18 mouse cellular contexts compared by ENCODE assay signal in the genomic region with DNA sequence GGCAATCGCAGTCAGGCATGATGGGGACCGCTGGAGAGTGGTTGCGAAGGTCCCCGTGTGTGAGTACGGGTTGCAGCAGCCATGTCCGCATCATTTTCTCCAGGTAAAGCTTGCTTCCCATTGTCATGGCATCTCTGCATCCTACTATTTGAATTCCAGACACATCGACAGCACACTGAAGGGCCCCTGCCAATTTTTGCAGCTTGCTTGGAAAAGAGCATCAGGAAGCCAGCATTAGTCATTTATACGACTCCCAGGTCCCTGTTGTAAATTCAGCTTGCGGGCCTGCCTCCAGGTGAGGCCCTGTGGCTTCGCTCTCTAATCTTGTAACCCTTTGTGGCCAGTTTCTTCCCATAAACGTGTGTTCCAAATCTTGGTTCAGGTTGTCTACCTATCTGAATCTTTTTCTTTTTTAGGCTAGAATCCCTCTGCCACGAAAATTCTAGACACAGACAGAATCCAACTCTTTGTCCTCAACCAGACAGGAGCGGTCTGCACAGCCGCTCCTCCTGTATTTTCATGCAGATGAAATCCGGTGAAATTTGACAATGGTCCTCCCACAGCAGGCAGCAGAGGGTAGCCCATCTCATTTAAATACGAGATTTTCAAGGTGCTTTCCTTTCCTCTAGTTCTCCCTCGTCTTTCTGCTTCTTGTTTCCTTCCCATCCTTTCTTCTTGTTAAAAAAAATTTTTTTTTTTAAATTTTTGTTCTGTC. TPM values are rescaled to one million over a fixed set of nuclear protein-coding genes. Genes with fewer than 3 reads are reported as not detected.
DNase-seq lines count a peak whose midpoint lies in the region; ATAC-seq and TF ChIP-seq lines count a peak whose summit lies in the region.
"Had no signal": no experiment of that assay in that cellular context is flagged by ENCODE, and none has a peak within 500 bp of the region (broad histone marks: within the 10 kb centered on the region; RNA-seq: fewer than 3 reads in every experiment).

No protein-coding gene starts in this region.

- intact Hi-C loops in left cerebral cortex, postnatal 14 days (cut with DNase I): loop anchor here (10.0 kb wide), 1 partner anchor 198 kb away; a partner anchor contains a TSS

- no peak overlapping the region for H3K4me2 ChIP-seq in forebrain, embryonic 16.5 days (ENCODE audit: low read length)
- peak overlapping the region; percentile 31; the same call in 1 of the 2 replicates for H3K4me2 ChIP-seq in limb, embryonic 13.5 days (replicated peaks)
- H3K4me2 ChIP-seq in neural tube, embryonic 14.5 days (ENCODE audit: low read depth, low read length): peak overlapping the region; percentile 27; the same call in 1 of the 2 replicates
- H3K4me2 ChIP-seq: heart, embryonic 15.5 days had no signal

- no peaks in the 10 kb centered on the region for H3K9me3 ChIP-seq in forebrain, embryonic 16.5 days (ENCODE audit: control insufficient read depth, low read length)
- no peaks in the 10 kb centered on the region for H3K9me3 ChIP-seq in limb, embryonic 13.5 days
- H3K9me3 ChIP-seq in neural tube, embryonic 14.5 days (ENCODE audit: control insufficient read depth, low read length): no peaks in the 10 kb centered on the region
- H3K9me3 ChIP-seq: embryonic facial prominence, embryonic 10.5 days; heart, embryonic 15.5 days had no signal

- ATAC-seq in forebrain, embryonic 16.5 days: peak; percentile 57
- no peak for ATAC-seq in limb, embryonic 13.5 days (ENCODE audit: low FRiP score, low read depth)
- peak; percentile 81 for ATAC-seq in neural tube, embryonic 14.5 days (ENCODE audit: low read depth)

- peak; percentile 15 to 26 for DNase-seq in layer of hippocampus, adult 2 months (ENCODE audit: low spot score in 2 of 2)
- no peak for DNase-seq in layer of hippocampus, postnatal 25 days (ENCODE audit: extremely low spot score in 1 of 2, low spot score in 1 of 2)
- no peak for DNase-seq in left cerebral cortex, postnatal 14 days (ENCODE audit: low spot score in 2 of 2)
- no peak for DNase-seq in left cerebral cortex, adult 8-10 months (ENCODE audit: low spot score in 2 of 2)
- DNase-seq: cerebellum, adult 11-12 months; gastrocnemius, postnatal 36 days; kidney, postnatal 10 days; lung, postnatal 4 days; thymus, postnatal 4 days had no signal

- 21% methylated on average over 17 of the region's 17 CpGs for WGBS in forebrain, embryonic 16.5 days
- WGBS in limb, embryonic 13.5 days: 23% methylated on average over 17 of the region's 17 CpGs
- 10% methylated on average over 17 of the region's 17 CpGs for WGBS in neural tube, embryonic 14.5 days

- 0 out of 2 replicates have a peak, but pooled peaks cover 4% of the 10 kb centered on the region for H3K4me1 ChIP-seq in forebrain, embryonic 16.5 days (replicated peaks; ENCODE audit: control insufficient read depth, insufficient read depth, low read length)
- peaks cover 6% of the 10 kb centered on the region; the same call in 1 of the 2 replicates for H3K4me1 ChIP-seq in limb, embryonic 13.5 days
- H3K4me1 ChIP-seq in neural tube, embryonic 14.5 days (ENCODE audit: control insufficient read depth, insufficient read depth, low read length): no peaks in the 10 kb centered on the region; the same call in 1 of the 2 replicates
- H3K4me1 ChIP-seq: embryonic facial prominence, embryonic 10.5 days; heart, embryonic 15.5 days had no signal

- no peak overlapping the region for H3K9ac ChIP-seq in forebrain, embryonic 16.5 days (replicated peaks; ENCODE audit: low read depth, low read length)
- no peak overlapping the region for H3K9ac ChIP-seq in limb, embryonic 13.5 days
- H3K9ac ChIP-seq in neural tube, embryonic 14.5 days (replicated peaks; ENCODE audit: low read depth, low read length): 0 out of 2 replicates have a peak overlapping the region, but pooled peaks have one; percentile 37
- H3K9ac ChIP-seq: heart, embryonic 15.5 days; liver, embryonic 14.5 days had no signal

- H3K4me3 ChIP-seq in layer of hippocampus, adult 2 months: peak overlapping the region; percentile 15; the same call in 1 of the 2 replicates
- H3K4me3 ChIP-seq in forebrain, embryonic 16.5 days (replicated peaks; ENCODE audit: low read length): no peak overlapping the region
- no peak overlapping the region for H3K4me3 ChIP-seq in limb, embryonic 13.5 days
- H3K4me3 ChIP-seq in neural tube, embryonic 14.5 days (ENCODE audit: low read depth, low read length): no peak overlapping the region
- H3K4me3 ChIP-seq: embryonic facial prominence, embryonic 10.5 days; heart, embryonic 15.5 days had no signal

- TF ChIP-seq CTCF in layer of hippocampus, adult 2 months (conservative IDR thresholded peaks at IDR 0.05): no peak

- H3K27ac ChIP-seq in layer of hippocampus, adult 2 months: no peak overlapping the region
- no peak overlapping the region for H3K27ac ChIP-seq in forebrain, embryonic 16.5 days (ENCODE audit: low read length)
- no peak overlapping the region for H3K27ac ChIP-seq in limb, embryonic 13.5 days
- H3K27ac ChIP-seq in neural tube, embryonic 14.5 days (ENCODE audit: low read depth, low read length): peak overlapping the region; percentile 82
- H3K27ac ChIP-seq: embryonic facial prominence, embryonic 10.5 days; heart, embryonic 15.5 days; liver, embryonic 14.5 days had no signal

- H3K36me3 ChIP-seq in forebrain, embryonic 16.5 days (ENCODE audit: control insufficient read depth, insufficient read depth): no peaks in the 10 kb centered on the region
- H3K36me3 ChIP-seq in limb, embryonic 13.5 days: no peaks in the 10 kb centered on the region
- no peaks in the 10 kb centered on the region for H3K36me3 ChIP-seq in neural tube, embryonic 14.5 days (ENCODE audit: control insufficient read depth, insufficient read depth, low read length)
- H3K36me3 ChIP-seq: embryonic facial prominence, embryonic 10.5 days; heart, embryonic 15.5 days had no signal

- no peaks in the 10 kb centered on the region for H3K27me3 ChIP-seq in forebrain, embryonic 16.5 days (replicated peaks; ENCODE audit: control insufficient read depth, insufficient read depth, low read length)
- peaks cover 11% of the 10 kb centered on the region; the same call in 1 of the 2 replicates for H3K27me3 ChIP-seq in limb, embryonic 13.5 days
- no peaks in the 10 kb centered on the region for H3K27me3 ChIP-seq in neural tube, embryonic 14.5 days (ENCODE audit: control insufficient read depth, insufficient read depth, low read length)
- H3K27me3 ChIP-seq: CH12.LX had no signal

RNA-seq across cellular contexts. Expression of a gene that starts 34.7 kb away (rescaled TPM):
- 10 to 100 TPM; 47.4 to 47.5 TPM for total RNA-seq in layer of hippocampus, adult 2 months (2021)
- 10 to 100 TPM; 45.9 to 47.4 TPM for total RNA-seq in layer of hippocampus, postnatal 25 days (2021)
- polyA plus RNA-seq in forebrain, embryonic 16.5 days (2015; fragmentation: Nextera tagmentation; extraction: Ambion mirVana): 64.3 and 66.1 TPM in 2 replicates
- polyA plus RNA-seq in limb, embryonic 13.5 days (2015; fragmentation: Nextera tagmentation; extraction: Ambion mirVana): 55.5 and 56.6 TPM in 2 replicates
- polyA plus RNA-seq in neural tube, embryonic 14.5 days (2014; fragmentation: Nextera tagmentation; extraction: Ambion mirVana): 74.0 and 82.5 TPM in 2 replicates
- total RNA-seq in left cerebral cortex, postnatal 14 days (2021): 10 to 100 TPM; 52.2 to 53.6 TPM
- 10 to 100 TPM; 56.7 to 61.0 (median 58.2) TPM for total RNA-seq in left cerebral cortex, adult 8-10 months (2022)

RNA-seq across cellular contexts. Expression of a gene that starts 35.0 kb away (rescaled TPM):
- total RNA-seq in layer of hippocampus, adult 2 months (2021): 10 to 100 TPM; 20.3 to 22.1 TPM
- total RNA-seq in layer of hippocampus, postnatal 25 days (2021): 10 to 100 TPM; 19.2 to 21.5 TPM
- 19.8 and 20.0 TPM in 2 replicates for polyA plus RNA-seq in forebrain, embryonic 16.5 days (2015; fragmentation: Nextera tagmentation; extraction: Ambion mirVana)
- 14.0 and 14.5 TPM in 2 replicates for polyA plus RNA-seq in limb, embryonic 13.5 days (2015; fragmentation: Nextera tagmentation; extraction: Ambion mirVana)
- polyA plus RNA-seq in neural tube, embryonic 14.5 days (2014; fragmentation: Nextera tagmentation; extraction: Ambion mirVana): 64.2 and 68.0 TPM in 2 replicates
- total RNA-seq in left cerebral cortex, postnatal 14 days (2021): 10 to 100 TPM; 19.0 to 21.9 TPM
- total RNA-seq in left cerebral cortex, adult 8-10 months (2022): 10 to 100 TPM; 24.3 to 28.5 (median 27.2) TPM

RNA-seq across cellular contexts. Expression of a gene that starts 35.4 kb away (rescaled TPM):
- not detected for total RNA-seq in layer of hippocampus, adult 2 months (2021)
- not detected for total RNA-seq in layer of hippocampus, postnatal 25 days (2021)
- 2.2 and 3.2 TPM in 2 replicates for polyA plus RNA-seq in forebrain, embryonic 16.5 days (2015; fragmentation: Nextera tagmentation; extraction: Ambion mirVana)
- polyA plus RNA-seq in limb, embryonic 13.5 days (2015; fragmentation: Nextera tagmentation; extraction: Ambion mirVana): 2.3 and 2.9 TPM in 2 replicates
- 2.2 and 3.3 TPM in 2 replicates for polyA plus RNA-seq in neural tube, embryonic 14.5 days (2014; fragmentation: Nextera tagmentation; extraction: Ambion mirVana)
- total RNA-seq in left cerebral cortex, postnatal 14 days (2021): not detected
- total RNA-seq in left cerebral cortex, adult 8-10 months (2022): under 1 TPM in 1 of 4 experiments, not detected in 3; 0.76 TPM
- total RNA-seq: gastrocnemius, postnatal 36 days; left cerebral cortex, postnatal 10 days had no signal
- polyA plus RNA-seq: spleen, adult 2 months had no signal

Comparison
In these comparisons a context has a peak if more than half of its experiments do, and no peak if none do; other contexts are left out.
1. DNase-seq: peak in layer of hippocampus, adult 2 months (2 of 2); none in layer of hippocampus, postnatal 25 days (0 of 2), left cerebral cortex, postnatal 14 days (0 of 2) and left cerebral cortex, adult 8-10 months (0 of 2).